ENCODE assay signal across 13 mouse cellular contexts in the genomic region with DNA sequence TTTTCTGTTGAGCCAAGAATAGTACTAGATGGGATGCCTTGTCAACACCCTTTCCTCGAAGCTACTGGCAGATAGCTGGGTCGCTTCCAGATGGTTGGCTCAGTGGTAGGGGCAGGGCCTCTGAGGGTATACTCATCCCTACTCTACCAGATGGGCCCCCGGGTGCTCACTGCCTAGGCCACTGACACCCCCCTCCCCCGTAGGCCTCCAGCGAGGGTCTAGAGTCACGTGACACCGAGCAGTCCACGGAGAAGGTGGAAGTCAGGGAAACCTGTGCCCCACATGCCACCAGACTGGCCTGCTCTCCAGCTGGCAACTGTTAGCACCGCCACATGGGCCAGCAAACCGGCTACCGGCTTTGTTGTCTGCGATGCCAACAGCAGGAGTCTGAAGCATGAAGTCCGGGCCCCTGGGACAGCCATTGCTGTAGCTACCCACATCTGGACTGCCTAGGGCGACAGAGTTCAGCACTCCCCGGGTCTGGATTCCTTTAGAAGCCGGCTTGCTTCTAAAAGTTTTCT.
DNase-seq lines count a peak whose midpoint lies in the region; ATAC-seq lines count a peak whose summit lies in the region.
"Had no signal": no experiment of that assay in that cellular context is flagged by ENCODE, and none has a peak within 500 bp of the region (broad histone marks: within the 10 kb centered on the region; RNA-seq: fewer than 3 reads in every experiment).

No protein-coding gene starts in this region.

- H3K27me3 ChIP-seq in forebrain, embryonic 10.5 days (ENCODE audit: poor library complexity, severe bottlenecking), result peaks cover 5% of the 10 kb centered on the region; the same call in 1 of the 2 replicates
- no peaks in the 10 kb centered on the region for H3K27me3 ChIP-seq in forebrain, embryonic 14.5 days (replicated peaks; ENCODE audit: control insufficient read depth, insufficient read depth, low read length)
- 0 out of 2 replicates have a peak, but pooled peaks cover under 1% of the 10 kb centered on the region for H3K27me3 ChIP-seq in embryonic facial prominence, embryonic 10.5 days (replicated peaks; ENCODE audit: low read depth, poor library complexity, severe bottlenecking)
- no peaks in the 10 kb centered on the region for H3K27me3 ChIP-seq in heart, embryonic 15.5 days
- H3K27me3 ChIP-seq: neural tube, embryonic 13.5 days had no signal

- no peaks in the 10 kb centered on the region for H3K36me3 ChIP-seq in forebrain, embryonic 10.5 days (replicated peaks)
- no peaks in the 10 kb centered on the region for H3K36me3 ChIP-seq in forebrain, embryonic 14.5 days (ENCODE audit: control insufficient read depth, insufficient read depth, low read length)
- H3K36me3 ChIP-seq in embryonic facial prominence, embryonic 10.5 days (replicated peaks), result no peaks in the 10 kb centered on the region
- no peaks in the 10 kb centered on the region for H3K36me3 ChIP-seq in heart, embryonic 15.5 days
- H3K36me3 ChIP-seq: neural tube, embryonic 13.5 days had no signal

- WGBS in forebrain, embryonic 10.5 days, result 76% methylated on average over 16 of the region's 16 CpGs
- 81% methylated on average over 16 of the region's 16 CpGs for WGBS in forebrain, embryonic 14.5 days
- 48% methylated on average over 16 of the region's 16 CpGs for whole genome bisulfite sequencing in embryonic facial prominence, embryonic 10.5 days
- 27% methylated on average over 16 of the region's 16 CpGs for WGBS in heart, embryonic 15.5 days

- H3K4me1 ChIP-seq in forebrain, embryonic 10.5 days, result peaks cover 23% of the 10 kb centered on the region
- no peaks in the 10 kb centered on the region for H3K4me1 ChIP-seq in forebrain, embryonic 14.5 days (ENCODE audit: control insufficient read depth, insufficient read depth, low read length)
- H3K4me1 ChIP-seq in embryonic facial prominence, embryonic 10.5 days, result peaks cover 26% of the 10 kb centered on the region
- H3K4me1 ChIP-seq in heart, embryonic 15.5 days (replicated peaks), result peaks cover 16% of the 10 kb centered on the region

- no peak for ATAC-seq in forebrain, embryonic 14.5 days
- peak; percentile 93 for ATAC-seq in heart, embryonic 15.5 days (replicated peaks; ENCODE audit: insufficient number of reproducible peaks, insufficient read depth, low FRiP score, low read depth)
- no peak for ATAC-seq in megakaryocyte-erythroid progenitor cell, adult 5-6 weeks (replicated peaks; ENCODE audit: low FRiP score, low TSS enrichment, poor library complexity, severe bottlenecking)

- H3K9me3 ChIP-seq in forebrain, embryonic 10.5 days, result peaks cover 3% of the 10 kb centered on the region; the same call in 1 of the 2 replicates
- H3K9me3 ChIP-seq in forebrain, embryonic 14.5 days (replicated peaks; ENCODE audit: control insufficient read depth, low read length), result no peaks in the 10 kb centered on the region
- H3K9me3 ChIP-seq in embryonic facial prominence, embryonic 10.5 days, result no peaks in the 10 kb centered on the region
- no peaks in the 10 kb centered on the region for H3K9me3 ChIP-seq in heart, embryonic 15.5 days (replicated peaks)
- H3K9me3 ChIP-seq: neural tube, embryonic 13.5 days had no signal

- H3K9ac ChIP-seq in forebrain, embryonic 14.5 days (ENCODE audit: low read length), result no peak overlapping the region
- H3K9ac ChIP-seq in heart, embryonic 15.5 days, result no peak overlapping the region
- H3K9ac ChIP-seq: neural tube, embryonic 13.5 days had no signal

- no peak overlapping the region for H3K4me3 ChIP-seq in forebrain, embryonic 10.5 days
- H3K4me3 ChIP-seq in forebrain, embryonic 14.5 days (ENCODE audit: low read depth, low read length), result no peak overlapping the region
- H3K4me3 ChIP-seq in embryonic facial prominence, embryonic 10.5 days, result peak overlapping the region; percentile 24; the same call in 1 of the 2 replicates
- no peak overlapping the region for H3K4me3 ChIP-seq in heart, embryonic 15.5 days
- H3K4me3 ChIP-seq: neural tube, embryonic 13.5 days had no signal

- DNase-seq in forebrain, embryonic 10.5 days (ENCODE audit: extremely low spot score, low spot score), result peak; percentile 27
- no peak for DNase-seq in forebrain, embryonic 14.5 days (ENCODE audit: low spot score)
- DNase-seq in R1 (ENCODE audit: low read depth, low spot score) (peak; percentile 43), liver (no peak)
- DNase-seq in embryonic facial prominence, embryonic 10.5 days (ENCODE audit: low spot score), result peak; percentile 81
- no peak for DNase-seq in kidney, postnatal 4 days
- DNase-seq: kidney, adult 2 months; spleen, adult 18-20 months; thymus, postnatal 36 days had no signal

- H3K4me2 ChIP-seq in forebrain, embryonic 14.5 days (ENCODE audit: low read length), result no peak overlapping the region
- H3K4me2 ChIP-seq in heart, embryonic 15.5 days, result peak overlapping the region; percentile 42
- H3K4me2 ChIP-seq: neural tube, embryonic 13.5 days had no signal

- H3K27ac ChIP-seq in forebrain, embryonic 10.5 days, result peak overlapping the region; percentile 65; the same call in 1 of the 2 replicates
- no peak overlapping the region for H3K27ac ChIP-seq in forebrain, embryonic 14.5 days (ENCODE audit: low read depth, low read length)
- peak overlapping the region; percentile 79 for H3K27ac ChIP-seq in embryonic facial prominence, embryonic 10.5 days (replicated peaks)
- peak overlapping the region; percentile 87 for H3K27ac ChIP-seq in heart, embryonic 15.5 days
- H3K27ac ChIP-seq: macrophage; neural tube, embryonic 13.5 days had no signal

Comparison
In these comparisons a context has a peak if more than half of its experiments do, and no peak if none do; other contexts are left out.
1. DNase-seq: peak in forebrain, embryonic 10.5 days (single experiment), R1 (single experiment) and embryonic facial prominence, embryonic 10.5 days (single experiment); none in forebrain, embryonic 14.5 days (single experiment), kidney, postnatal 4 days (0 of 2) and liver (single experiment).